Mouse (Mus musculus): ENCODE data around the gene Liph. TPM values are rescaled to one million over a fixed set of nuclear protein-coding genes. Genes with fewer than 3 reads are reported as not detected.
"Not testable (repeated sequence)": the region's sequence is repeated elsewhere in the genome, so short reads cannot be mapped to it uniquely, and the experiment has no call there.

Gene Liph
- total RNA-seq (2021): under 1 TPM in 1 of 2 experiments, not detected in 1; 0.21 TPM
- long read RNA-seq, experiment 1: 0 reads
- long read RNA-seq, experiment 2: 0 reads

GRCm38 (mm10) chr16:21995304-21995703 is at the start of gene Liph:
Liph (minus strand) TSS chr16:21995663.
- intact Hi-C loops (cut with DNase I; ENCODE audit: low total_unique reads): no loop called here
- no peak for DNase-seq

DNA sequence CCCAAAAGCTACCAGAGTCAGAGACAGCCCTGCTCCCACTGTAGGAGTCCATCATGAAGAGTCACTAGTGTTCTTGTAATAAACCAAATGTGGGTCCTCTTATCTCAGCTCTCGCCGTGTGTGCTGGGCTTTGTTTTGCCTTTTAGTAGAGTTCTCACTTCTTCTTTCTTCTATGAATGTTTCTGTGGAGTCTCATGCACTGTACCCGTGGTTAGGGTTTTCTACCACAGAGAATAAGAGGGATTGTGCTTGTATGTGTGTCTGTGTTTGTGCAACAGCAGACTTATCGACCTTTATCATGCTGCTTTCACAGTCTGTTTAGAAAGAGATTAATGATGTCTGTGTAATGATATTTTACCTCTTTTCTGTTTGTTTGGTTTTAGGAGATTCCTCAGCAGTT is 48.4 kb upstream of the Liph start:
- intact Hi-C loops (cut with DNase I; ENCODE audit: low total_unique reads): no loop called here
- DNase-seq: no peak

DNA sequence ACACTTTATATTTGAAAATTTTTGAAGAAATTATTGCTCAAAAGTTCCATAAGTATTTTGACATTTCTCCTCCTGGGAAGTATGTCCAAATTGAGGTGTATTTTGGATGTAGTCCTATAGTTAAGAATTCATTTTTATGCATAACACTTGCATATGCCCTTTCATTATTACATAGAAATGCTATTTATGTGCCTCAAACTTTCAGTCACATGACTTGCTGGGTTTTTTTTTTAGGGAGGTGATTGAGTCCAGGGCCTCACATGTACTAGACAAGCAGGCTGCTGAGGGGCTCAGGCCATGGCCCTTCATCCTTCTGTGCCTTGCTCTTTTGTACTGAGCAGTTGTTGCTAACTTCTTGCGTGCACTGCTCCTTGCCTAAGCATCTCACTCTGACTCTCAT is 44.5 kb upstream of the Liph start:
- intact Hi-C loops (cut with DNase I; ENCODE audit: low total_unique reads): no loop called here
- no peak for DNase-seq

DNA sequence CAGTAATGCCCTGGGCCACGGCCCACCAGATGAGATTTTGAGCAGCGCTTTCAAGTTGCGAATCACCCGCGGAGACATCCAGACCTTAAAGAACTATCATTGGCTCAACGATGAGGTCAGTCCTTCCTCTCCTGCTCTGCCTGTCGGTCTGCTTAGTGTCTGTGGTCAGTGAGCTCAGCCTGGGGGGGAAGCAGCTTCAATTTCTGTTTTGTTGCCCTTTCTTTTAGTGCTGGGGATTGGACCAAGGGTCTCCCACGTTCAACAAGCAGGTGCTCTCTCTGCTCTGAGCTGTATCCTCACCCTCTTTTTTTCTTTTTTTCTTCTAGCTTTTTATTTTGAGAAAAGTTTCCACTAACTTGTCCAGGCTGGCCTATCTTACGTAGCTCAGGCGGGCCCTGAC is 43.1 kb upstream of the Liph start:
- intact Hi-C loops (cut with DNase I; ENCODE audit: low total_unique reads): no loop called here
- DNase-seq: no peak

- intact Hi-C loops (cut with DNase I; ENCODE audit: low total_unique reads): no loop called here
- no peak for DNase-seq
Observed at GRCm38 (mm10) chr16:22027474-22027873, 32.0 kb upstream of the Liph start.

DNA sequence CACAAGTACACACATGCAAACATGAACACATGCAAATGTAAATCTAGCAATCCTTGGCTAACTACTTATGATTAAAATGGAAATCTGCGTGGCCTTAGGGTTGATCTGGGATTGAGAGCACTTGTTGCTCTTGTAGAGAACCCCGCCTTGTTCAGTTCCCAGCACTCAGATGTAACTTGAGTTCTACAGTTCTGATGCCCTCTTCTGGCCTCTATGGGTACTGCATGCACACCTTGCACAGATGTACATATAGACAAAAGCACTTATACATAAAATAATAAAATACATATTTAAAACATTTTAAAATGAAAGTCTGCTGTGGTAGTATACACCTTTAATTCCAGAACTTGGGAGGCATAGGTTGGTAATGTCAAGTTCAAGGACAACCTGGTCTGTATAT is 26.7 kb upstream of the Liph start:
- intact Hi-C loops (cut with DNase I; ENCODE audit: low total_unique reads): loop anchor here (5.0 kb wide), 1 partner anchor 185 kb away; no protein-coding TSS in a partner anchor
- no peak for DNase-seq

- intact Hi-C loops (cut with DNase I; ENCODE audit: low total_unique reads): no loop called here
- DNase-seq: no peak
Observed at GRCm38 (mm10) chr16:22015569-22015968, 20.1 kb upstream of the Liph start.

GRCm38 (mm10) chr16:22009596-22009995 is 14.1 kb upstream of the Liph start:
- intact Hi-C loops (cut with DNase I; ENCODE audit: low total_unique reads): no loop called here
- DNase-seq: no peak

DNA sequence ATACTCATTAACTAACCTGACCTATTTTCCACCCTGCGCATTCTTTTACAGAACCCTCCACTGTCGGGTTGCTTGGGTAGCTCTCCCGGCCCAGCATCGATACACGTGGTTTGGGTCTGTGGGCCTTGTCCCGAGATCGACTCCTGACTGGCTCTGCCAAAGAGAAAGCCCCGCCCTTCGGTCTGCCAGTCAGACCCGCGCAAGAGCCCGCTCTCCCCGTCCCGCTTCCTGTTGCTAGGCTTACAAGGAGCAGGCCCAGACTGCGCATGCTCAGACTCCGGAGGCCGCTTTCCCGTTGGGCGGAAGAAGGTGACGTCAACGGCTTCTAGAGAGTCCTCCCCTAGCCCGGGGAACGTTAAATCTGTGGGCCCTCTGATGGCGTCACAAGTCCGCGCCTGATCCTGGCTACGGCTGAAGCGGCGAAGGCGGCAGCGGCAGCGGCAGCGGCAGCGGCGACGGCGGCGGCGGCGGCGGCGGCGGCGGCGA is 13.7 kb upstream of the Liph start, which contains the start of gene Senp2:
Gene Senp2, plus strand, starts transcription at position 386 of the 486 bp plus-strand sequence.
- intact Hi-C loops (cut with DNase I; ENCODE audit: low total_unique reads): no loop called here
- peak; percentile 100 for DNase-seq

DNA sequence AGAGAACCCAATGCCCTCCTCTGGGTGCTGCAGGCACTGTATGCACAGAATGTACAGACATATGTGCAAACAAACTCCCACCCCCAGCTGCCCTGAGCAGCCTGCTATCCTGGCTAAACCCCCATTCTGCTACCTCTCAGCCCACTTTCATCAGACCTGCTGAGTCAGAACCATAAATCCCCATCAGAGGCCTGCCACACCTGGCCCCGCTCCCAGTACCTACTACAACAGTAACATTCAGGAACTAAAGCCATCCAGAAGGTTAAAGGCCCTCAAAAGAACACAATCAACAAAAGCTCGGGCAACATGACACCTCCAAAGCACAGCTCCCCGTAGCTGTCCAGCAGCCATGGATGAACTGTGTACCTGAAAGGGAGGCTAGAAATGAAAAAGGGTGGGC is 6.1 kb upstream of the Liph start:
- intact Hi-C loops (cut with DNase I; ENCODE audit: low total_unique reads): no loop called here
- DNase-seq: no peak

DNA sequence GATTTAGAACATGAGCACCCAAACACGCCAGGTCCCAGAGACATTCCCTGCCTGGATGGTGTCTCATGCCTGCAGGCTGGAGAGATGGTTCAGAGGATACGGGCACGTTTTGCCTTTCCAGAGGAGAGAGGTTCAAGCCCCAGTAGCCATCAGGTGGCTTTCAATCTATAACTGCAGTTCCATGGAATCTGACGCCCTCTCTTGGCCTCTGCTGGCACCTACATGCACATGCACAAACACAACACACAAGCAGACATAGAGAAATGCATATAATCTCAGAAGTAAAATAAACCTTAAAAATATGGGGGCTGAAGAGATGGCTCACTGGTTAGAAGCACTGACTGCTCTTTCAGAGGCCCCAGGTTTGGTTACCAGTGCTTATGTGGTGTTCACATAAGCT is 5.7 kb upstream of the Liph start:
- intact Hi-C loops (cut with DNase I; ENCODE audit: low total_unique reads): no loop called here
- DNase-seq: no peak

DNA sequence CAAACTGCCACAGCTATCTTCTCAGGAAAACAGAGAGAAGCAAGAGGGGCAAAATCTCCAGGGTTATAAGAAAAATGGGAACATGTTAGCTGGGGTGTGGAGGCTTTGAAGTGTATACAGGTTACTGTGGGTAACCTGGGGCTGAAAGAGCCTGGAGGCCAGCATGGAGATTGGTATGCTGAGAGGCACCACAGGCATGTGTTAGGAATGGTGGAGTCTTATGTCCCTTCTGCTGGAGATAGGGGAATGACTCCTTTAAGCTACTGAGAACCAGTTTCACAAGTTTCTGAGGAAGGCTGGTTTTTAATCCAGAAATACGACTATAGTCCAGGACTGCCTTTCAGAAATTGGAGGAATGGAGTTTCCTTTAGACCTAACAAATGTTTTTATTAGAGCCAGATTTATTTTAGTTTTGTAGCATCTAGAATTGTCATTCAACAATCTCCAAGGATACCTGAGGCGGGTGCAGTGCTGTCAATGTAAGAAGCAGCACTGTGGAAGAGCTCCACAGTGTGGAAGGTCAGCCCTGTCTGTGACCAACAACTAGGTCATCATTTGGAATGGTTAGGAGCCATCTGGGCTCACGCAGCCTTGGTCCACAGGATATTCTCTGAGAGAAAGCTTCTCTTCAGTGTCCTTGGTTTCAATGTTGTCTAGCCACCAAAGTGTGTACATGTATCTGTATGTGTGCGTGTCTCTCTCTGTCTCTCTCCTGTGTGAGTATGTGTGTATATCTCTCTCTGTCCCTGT is 4.7 kb upstream of the Liph start:
- intact Hi-C loops (cut with DNase I; ENCODE audit: low total_unique reads): no loop called here
- no peak for DNase-seq

GRCm38 (mm10) chr16:21998061-21998460 is 2.6 kb upstream of the Liph start:
- intact Hi-C loops (cut with DNase I; ENCODE audit: low total_unique reads): no loop called here
- DNase-seq: no peak

- no peak for DNase-seq
- intact Hi-C loops (cut with DNase I; ENCODE audit: low total_unique reads): no loop called here
Observed at GRCm38 (mm10) chr16:21996881-21997641, 1.6 kb upstream of the Liph start.

GRCm38 (mm10) chr16:21996402-21996801 is 939 bp upstream of the Liph start:
- intact Hi-C loops (cut with DNase I; ENCODE audit: low total_unique reads): no loop called here
- no peak for DNase-seq

GRCm38 (mm10) chr16:21991774-21992173 is 3.7 kb downstream of the Liph start:
- intact Hi-C loops (cut with DNase I; ENCODE audit: low total_unique reads): no loop called here
- no peak for DNase-seq

DNA sequence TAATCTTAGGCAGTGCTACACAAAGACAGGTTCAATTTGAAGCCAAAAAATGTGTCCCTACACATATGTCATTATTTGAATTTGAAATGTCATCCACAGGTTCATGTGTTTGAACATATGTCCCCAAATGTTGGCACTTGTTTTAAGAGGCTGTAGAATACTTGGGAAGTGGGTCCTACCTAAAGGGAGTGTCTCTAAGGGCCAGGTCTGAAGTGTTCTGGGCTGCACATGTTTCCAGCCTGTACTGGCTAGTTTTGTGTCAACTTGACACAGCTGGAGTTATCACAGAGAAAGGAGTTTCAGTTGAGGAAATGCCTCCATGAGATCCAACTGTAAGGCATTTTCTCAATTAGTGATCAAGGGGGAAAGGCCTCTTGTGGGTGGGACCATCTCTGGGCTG is 4.6 kb downstream of the Liph start:
- intact Hi-C loops (cut with DNase I; ENCODE audit: low total_unique reads); DNase-seq: not testable (repeated sequence)

DNA sequence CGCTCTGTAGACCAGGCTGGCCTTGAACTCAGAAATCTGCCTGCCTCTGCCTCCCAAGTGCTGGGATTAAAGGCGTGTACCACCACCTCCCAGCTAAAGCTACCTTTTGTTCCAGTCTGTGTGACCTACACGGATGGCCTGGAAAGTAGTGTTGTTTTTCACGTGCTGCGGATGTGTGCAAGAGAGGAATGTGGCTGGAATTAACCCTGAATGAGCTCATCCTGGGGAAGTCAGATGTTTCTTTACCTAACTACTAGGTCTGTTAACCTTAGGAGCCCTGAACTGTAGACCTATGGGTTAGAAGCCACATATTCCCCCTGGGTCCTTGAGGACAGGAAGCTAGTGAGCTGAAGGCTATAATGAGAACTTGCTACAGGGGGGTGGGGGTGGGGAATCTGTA is 7.5 kb downstream of the Liph start:
- DNase-seq: no peak
- intact Hi-C loops (cut with DNase I; ENCODE audit: low total_unique reads): no loop called here

DNA sequence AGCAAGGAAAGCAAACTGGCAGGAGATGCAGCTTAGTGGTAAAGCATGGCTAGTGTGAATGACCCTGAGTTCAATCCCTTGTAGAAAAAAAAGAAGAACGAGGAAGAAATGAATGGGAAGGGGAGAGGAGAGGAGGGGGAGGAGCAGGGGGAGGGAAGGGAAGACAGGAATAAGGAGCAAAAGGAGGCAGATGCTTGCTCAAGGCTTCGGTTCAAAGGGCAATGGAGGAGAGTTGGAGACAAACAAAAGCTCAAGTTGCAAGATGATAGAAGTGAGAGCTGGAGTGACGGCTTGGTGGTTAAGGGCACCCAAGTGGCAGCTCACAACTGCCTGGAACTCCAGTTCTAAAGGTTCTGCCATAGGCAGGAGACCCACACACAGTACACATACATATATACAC is 9.3 kb downstream of the Liph start:
- no peak for DNase-seq
- intact Hi-C loops (cut with DNase I; ENCODE audit: low total_unique reads): no loop called here

DNA sequence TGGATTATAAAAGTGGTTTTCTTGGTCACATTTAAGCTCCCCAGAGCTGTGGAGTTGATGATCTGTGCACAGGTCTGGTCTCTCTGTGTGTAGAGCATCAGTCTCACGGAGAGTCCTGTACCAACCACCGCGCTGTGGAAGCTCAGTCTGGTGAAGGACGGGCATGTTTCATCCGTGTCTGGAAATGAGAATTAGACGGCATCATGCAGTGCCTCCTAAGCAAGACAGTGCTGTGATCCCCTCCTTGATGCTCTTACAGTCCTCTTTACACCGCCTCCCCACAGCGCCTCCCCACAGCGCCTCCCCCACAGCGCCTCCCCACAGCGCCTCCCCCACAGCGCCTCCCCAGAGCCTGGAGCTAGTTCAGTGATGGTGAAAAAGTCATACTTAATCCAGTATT is 11.4 kb downstream of the Liph start:
- no peak for DNase-seq
- intact Hi-C loops (cut with DNase I; ENCODE audit: low total_unique reads): no loop called here

DNA sequence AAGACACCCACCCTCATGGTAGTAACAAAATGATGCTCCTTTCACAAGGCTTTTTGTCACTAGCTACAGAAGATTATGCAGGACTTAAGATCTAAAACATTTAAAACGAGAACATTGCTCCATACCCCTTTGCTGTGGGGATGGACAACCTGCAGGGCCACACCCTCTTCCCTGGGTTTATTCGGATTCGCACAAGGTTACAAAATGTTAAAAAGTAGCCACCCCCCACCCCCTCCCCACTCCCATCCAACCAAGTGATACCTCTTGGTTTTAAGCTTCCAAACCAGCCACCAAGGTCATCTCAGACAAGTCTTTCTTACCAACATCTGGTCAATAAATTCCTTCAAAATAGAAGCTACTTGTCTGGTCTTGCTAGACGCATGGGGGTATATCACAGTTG is 11.9 kb downstream of the Liph start:
- DNase-seq: no peak
- intact Hi-C loops (cut with DNase I; ENCODE audit: low total_unique reads): no loop called here

Measured in gastrocnemius, postnatal 14 days (tissue).